Mouse (Mus musculus) embryonic facial prominence, embryonic 14.5 days (tissue): ENCODE data around the gene Tnni1. TPM values are rescaled to one million over a fixed set of nuclear protein-coding genes. Genes with fewer than 3 reads are reported as not detected.

ENCODE experiments used
- ATAC-seq: fragments of 200-750 bp; cut with Nextera tagmentation; 2 replicates; pipeline ENCODE4 v1.8.0; 2017; ENCODE audit warnings: low read depth, moderate number of reproducible peaks, moderate TSS enrichment
- DNase-seq: peaks from one replicate; pipeline ENCODE4 v3.0.0-alpha.2; 2015; ENCODE audit warnings: low spot score
- H3K27ac ChIP-seq: fragments of 300-500 bp; sonication (generic); replicated peaks from 2 replicates; pipeline ENCODE4 v1.5.1; 2014; ENCODE audit warnings: low read depth, mild to moderate bottlenecking, low read length, moderate library complexity
- H3K27me3 ChIP-seq: fragments of 300-500 bp; sonication (generic); replicated peaks from 2 replicates; pipeline ENCODE4 v1.6.1; 2014; ENCODE audit warnings: low read length; ENCODE audit not compliant: control insufficient read depth, insufficient read depth
- H3K36me3 ChIP-seq: fragments of 300-500 bp; sonication (generic); 2 replicates; pipeline ENCODE4 v1.6.1; 2014; ENCODE audit warnings: low read length, mixed read lengths; ENCODE audit not compliant: control insufficient read depth, insufficient read depth
- H3K4me1 ChIP-seq: fragments of 300-500 bp; sonication (generic); 2 replicates; pipeline ENCODE4 v1.6.1; 2014; ENCODE audit warnings: antibody characterized with exemption, low read length; ENCODE audit not compliant: control insufficient read depth, insufficient read depth
- H3K4me2 ChIP-seq: fragments of 300-500 bp; sonication (generic); 2 replicates; pipeline ENCODE4 v1.6.1; 2014; ENCODE audit warnings: low read depth, mild to moderate bottlenecking, low read length, moderate library complexity, mixed read lengths
- H3K4me3 ChIP-seq: fragments of 300-500 bp; sonication (generic); 2 replicates; pipeline ENCODE4 v1.5.1; 2014; ENCODE audit warnings: low read depth, mild to moderate bottlenecking, low read length
- H3K9ac ChIP-seq: fragments of 300-500 bp; sonication (generic); 2 replicates; pipeline ENCODE4 v1.6.1; 2014; ENCODE audit warnings: low read depth, mild to moderate bottlenecking, low read length, moderate library complexity, mixed read lengths
- H3K9me3 ChIP-seq: fragments of 300-500 bp; sonication (generic); 2 replicates; pipeline ENCODE4 v1.6.1; 2016; ENCODE audit warnings: low read length; ENCODE audit not compliant: control insufficient read depth
- WGBS: fragments of 180-500 bp; shearing (Covaris S2); extraction: QIAGEN DNeasy Blood & Tissue Kit; methylation state at CpG from one replicate; pipeline ENCODE4 v1.1.7; 2014; 5-methylcytosine and 5-hydroxymethylcytosine counted together
- polyA plus RNA-seq: library from polyadenylated mRNA; unstranded; fragments of >200 nt; fragmentation: Nextera tagmentation; extraction: Ambion mirVana; gene quantifications from 2 replicates; pipeline ENCODE4 v1.2.1, GENCODE M21; 2014

The Tnni1 gene
- polyA plus RNA-seq, 1 experiment from 2014 or later = 738 TPM

- Histone ChIP-seq H3K9ac (no peak overlapping the region), H3K36me3 (peaks cover 18% of the 10 kb centered on the region), H3K4me2 (peak overlapping the region; percentile 23), H3K27me3 (no peaks in the 10 kb centered on the region), H3K4me1 (peaks cover 28% of the 10 kb centered on the region), H3K4me3 (no peak overlapping the region), H3K9me3 (no peaks in the 10 kb centered on the region), H3K27ac (peak overlapping the region; percentile 68)
- ATAC-seq = peak; percentile 51
- 43% methylated on average over 12 of the region's 12 CpGs for WGBS
- peak; percentile 82 for DNase-seq
These were observed 8.2 kb upstream of the Tnni1 start for GRCm38 (mm10) chr1:135770896-135771572.

- Histone ChIP-seq H3K9ac (no peak overlapping the region), H3K36me3 (peaks cover 18% of the 10 kb centered on the region), H3K4me1 (peaks cover 28% of the 10 kb centered on the region), H3K27me3 (no peaks in the 10 kb centered on the region), H3K4me3 (no peak overlapping the region), H3K9me3 (no peaks in the 10 kb centered on the region), H3K4me2 (no peak overlapping the region), H3K27ac (peak overlapping the region; percentile 68; the same call in 1 of the 2 replicates)
- no peak for DNase-seq
- WGBS = 63% methylated on average over 8 of the region's 8 CpGs
- ATAC-seq = no peak
These were observed 7.7 kb upstream of the Tnni1 start for GRCm38 (mm10) chr1:135771573-135771970.

GRCm38 (mm10) chr1:135776596-135776995, 2.6 kb upstream of the Tnni1 start:
- DNase-seq (no peak), ATAC-seq (no peak)
- H3K4me3 ChIP-seq = no peak overlapping the region
- no peaks in the 10 kb centered on the region for H3K36me3 ChIP-seq
- no peak overlapping the region for H3K27ac ChIP-seq
- no peak overlapping the region for H3K9ac ChIP-seq
- no peak overlapping the region for H3K4me2 ChIP-seq
- H3K27me3 ChIP-seq = no peaks in the 10 kb centered on the region
- H3K4me1 ChIP-seq = peaks cover 15% of the 10 kb centered on the region
- no peaks in the 10 kb centered on the region for H3K9me3 ChIP-seq

- peaks cover 13% of the 10 kb centered on the region for H3K4me1 ChIP-seq
- WGBS = 89% methylated on average over 1 of the region's 1 CpGs
- ATAC-seq = no peak
- no peak overlapping the region for H3K27ac ChIP-seq
- no peak for DNase-seq
- no peak overlapping the region for H3K4me2 ChIP-seq
- no peaks in the 10 kb centered on the region for H3K36me3 ChIP-seq
- H3K27me3 ChIP-seq = no peaks in the 10 kb centered on the region
- H3K9ac ChIP-seq = no peak overlapping the region
- H3K9me3 ChIP-seq = no peaks in the 10 kb centered on the region
- no peak overlapping the region for H3K4me3 ChIP-seq
These were observed 2.2 kb upstream of the Tnni1 start for GRCm38 (mm10) chr1:135777046-135777445.

- Histone ChIP-seq H3K36me3 (no peaks in the 10 kb centered on the region), H3K4me3 (no peak overlapping the region), H3K4me1 (peaks cover 13% of the 10 kb centered on the region), H3K4me2 (no peak overlapping the region), H3K9ac (no peak overlapping the region), H3K27me3 (no peaks in the 10 kb centered on the region), H3K27ac (no peak overlapping the region), H3K9me3 (no peaks in the 10 kb centered on the region)
- WGBS = 53% methylated on average over 4 of the region's 4 CpGs
- DNase-seq (no peak), ATAC-seq (no peak)
These were observed 1.4 kb downstream of the Tnni1 start for GRCm38 (mm10) chr1:135780649-135781048.

- no peak overlapping the region for H3K27ac ChIP-seq
- no peaks in the 10 kb centered on the region for H3K36me3 ChIP-seq
- no peak overlapping the region for H3K9ac ChIP-seq
- WGBS = 10% methylated on average over 13 of the region's 13 CpGs
- H3K4me3 ChIP-seq = no peak overlapping the region
- no peak overlapping the region for H3K4me2 ChIP-seq
- H3K27me3 ChIP-seq = no peaks in the 10 kb centered on the region
- H3K4me1 ChIP-seq = peaks cover 13% of the 10 kb centered on the region
- DNase-seq (peak; percentile 88), ATAC-seq (peak; percentile 55)
- H3K9me3 ChIP-seq = no peaks in the 10 kb centered on the region
These were observed 2.0 kb downstream of the Tnni1 start for GRCm38 (mm10) chr1:135781220-135781619.

- DNase-seq = no peak
- WGBS = 51% methylated on average over 10 of the region's 10 CpGs
- H3K4me3 ChIP-seq = no peak overlapping the region
- no peaks in the 10 kb centered on the region for H3K36me3 ChIP-seq
- no peaks in the 10 kb centered on the region for H3K9me3 ChIP-seq
- no peak overlapping the region for H3K4me2 ChIP-seq
- no peak overlapping the region for H3K9ac ChIP-seq
- ATAC-seq = no peak
- no peak overlapping the region for H3K27ac ChIP-seq
- H3K4me1 ChIP-seq = peaks cover 13% of the 10 kb centered on the region
- H3K27me3 ChIP-seq = no peaks in the 10 kb centered on the region
These were observed 3.6 kb downstream of the Tnni1 start for GRCm38 (mm10) chr1:135782816-135783215.

- WGBS = 46% methylated on average over 3 of the region's 3 CpGs
- H3K4me2 ChIP-seq = no peak overlapping the region
- H3K4me3 ChIP-seq = no peak overlapping the region
- DNase-seq (peak; percentile 78), ATAC-seq (0 out of 2 replicates have a peak, but pooled peaks have one; percentile 5)
- no peaks in the 10 kb centered on the region for H3K36me3 ChIP-seq
- no peaks in the 10 kb centered on the region for H3K9me3 ChIP-seq
- no peak overlapping the region for H3K27ac ChIP-seq
- no peaks in the 10 kb centered on the region for H3K4me1 ChIP-seq
- no peak overlapping the region for H3K9ac ChIP-seq
- H3K27me3 ChIP-seq = no peaks in the 10 kb centered on the region
These were observed 8.6 kb downstream of the Tnni1 start for GRCm38 (mm10) chr1:135787799-135788198.

GRCm38 (mm10) chr1:135788708-135789107, 9.5 kb downstream of the Tnni1 start:
- 45% methylated on average over 10 of the region's 10 CpGs for WGBS
- H3K9me3 ChIP-seq = no peaks in the 10 kb centered on the region

More at GRCm38 (mm10) chr1:135788708-135789107, 9.5 kb downstream of the Tnni1 start:
- ATAC-seq (no peak), DNase-seq (no peak)
- H3K27me3 ChIP-seq = no peaks in the 10 kb centered on the region
- no peak overlapping the region for H3K27ac ChIP-seq
- H3K9ac ChIP-seq = no peak overlapping the region
- no peaks in the 10 kb centered on the region for H3K36me3 ChIP-seq
- H3K4me3 ChIP-seq = no peak overlapping the region
- H3K4me1 ChIP-seq = peaks cover 6% of the 10 kb centered on the region; the same call in 1 of the 2 replicates
- H3K4me2 ChIP-seq = no peak overlapping the region
